Mouse (Mus musculus): ENCODE measurements at regions not wholly inside any gene's neighbourhood (a gene's known extent, or its start where the extent isn't known, plus 50 kb on each side); places are given as distances from the start of the nearest gene placed in this dataset.

DNA sequence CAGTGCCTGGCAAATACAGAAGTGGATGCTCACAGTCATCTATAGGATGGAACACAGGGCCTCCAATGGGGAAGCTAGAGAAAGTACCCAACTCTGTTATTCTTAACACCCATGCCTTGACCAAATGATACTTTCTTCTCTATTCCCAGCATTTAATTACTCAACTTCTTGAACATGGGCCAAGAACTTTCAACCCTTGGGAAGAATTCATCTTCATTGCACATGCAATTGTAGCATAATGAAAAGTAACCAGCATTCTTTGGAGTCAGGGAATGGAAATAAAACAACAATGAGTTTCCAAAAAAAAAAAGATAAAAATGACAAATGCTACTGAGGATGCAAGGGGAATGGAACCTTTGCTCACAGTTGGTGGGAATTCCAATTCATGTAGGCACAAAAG is 274.1 kb downstream of the Hdgfl1 start:
- TF ChIP-seq EP300 (IDR thresholded peaks at IDR 0.05; ENCODE audit: low read depth) (no peak), CTCF (IDR thresholded peaks at IDR 0.05; ENCODE audit: low read depth) (no peak)

Measured in heart, postnatal 0 days (tissue).